Mouse (Mus musculus): ENCODE measurements around the gene Zfp36. TPM values are rescaled to one million over a fixed set of nuclear protein-coding genes. Genes with fewer than 3 reads are reported as not detected.

Gene Zfp36
- polyA plus RNA-seq, 1 experiment from 2014 or later: 5.7 TPM

- Histone ChIP-seq H3K4me1 (peaks cover 28% of the 10 kb centered on the region), H3K27me3 (replicated peaks; ENCODE audit: low read depth, poor library complexity, severe bottlenecking) (no peaks in the 10 kb centered on the region), H3K9me3 (peaks cover 7% of the 10 kb centered on the region; the same call in 1 of the 2 replicates), H3K27ac (replicated peaks) (no peak overlapping the region), H3K36me3 (replicated peaks) (peaks cover 81% of the 10 kb centered on the region), H3K4me3 (peak overlapping the region; percentile 13; the same call in 1 of the 2 replicates)
- 64% methylated on average over 7 of the region's 7 CpGs for WGBS
- peak; percentile 9 for DNase-seq (ENCODE audit: low spot score)
These were observed 21.6 kb downstream of the Zfp36 start for GRCm38 (mm10) chr7:28358431-28358830.

- Histone ChIP-seq H3K9me3 (peaks cover 7% of the 10 kb centered on the region; the same call in 1 of the 2 replicates), H3K4me3 (peak overlapping the region; percentile 13; the same call in 1 of the 2 replicates), H3K27ac (replicated peaks) (peak overlapping the region; percentile 75; the same call in 1 of the 2 replicates), H3K27me3 (replicated peaks; ENCODE audit: low read depth, poor library complexity, severe bottlenecking) (no peaks in the 10 kb centered on the region), H3K36me3 (replicated peaks) (peaks cover 81% of the 10 kb centered on the region), H3K4me1 (peaks cover 28% of the 10 kb centered on the region)
- no peak for DNase-seq (ENCODE audit: low spot score)
- 8% methylated on average over 5 of the region's 5 CpGs for WGBS
These were observed 22.1 kb downstream of the Zfp36 start for GRCm38 (mm10) chr7:28357984-28358383.

DNA sequence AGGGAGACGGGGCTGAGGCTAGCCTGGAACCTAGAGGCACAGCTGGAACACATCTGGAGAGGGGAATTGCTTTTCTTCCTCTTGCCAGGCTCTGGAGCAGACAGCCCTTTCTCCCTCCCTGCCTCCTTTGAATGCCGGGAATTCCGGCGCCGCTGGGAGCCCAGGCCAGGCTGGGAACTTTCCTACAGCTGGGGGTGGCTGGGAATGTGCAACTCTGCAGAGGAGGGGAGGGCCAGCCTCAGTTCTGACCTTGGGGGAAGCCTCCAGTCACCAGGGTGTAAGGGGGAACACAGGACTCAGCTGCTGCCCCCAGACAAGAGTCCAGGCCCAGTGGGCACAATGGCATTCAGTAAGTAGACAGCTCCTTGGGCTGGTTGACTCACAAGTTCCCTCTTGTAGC, 23.1 kb downstream of the Zfp36 start:
- H3K4me1 ChIP-seq: peaks cover 30% of the 10 kb centered on the region
- peak overlapping the region; percentile 35 for H3K4me3 ChIP-seq
- H3K27me3 ChIP-seq (replicated peaks; ENCODE audit: low read depth, poor library complexity, severe bottlenecking): no peaks in the 10 kb centered on the region
- peak overlapping the region; percentile 75 for H3K27ac ChIP-seq (replicated peaks)
- peaks cover 7% of the 10 kb centered on the region; the same call in 1 of the 2 replicates for H3K9me3 ChIP-seq
- peak; percentile 68 for DNase-seq (ENCODE audit: low spot score)
- 4% methylated on average over 5 of the region's 5 CpGs for WGBS
- H3K36me3 ChIP-seq (replicated peaks): peaks cover 81% of the 10 kb centered on the region

GRCm38 (mm10) chr7:28355221-28355620, 24.8 kb downstream of the Zfp36 start:
- H3K27me3 ChIP-seq (replicated peaks; ENCODE audit: low read depth, poor library complexity, severe bottlenecking): no peaks in the 10 kb centered on the region
- no peak overlapping the region for H3K27ac ChIP-seq (replicated peaks)
- DNase-seq (ENCODE audit: low spot score): no peak
- H3K4me1 ChIP-seq: peaks cover 38% of the 10 kb centered on the region
- peaks cover 71% of the 10 kb centered on the region for H3K36me3 ChIP-seq (replicated peaks)
- no peaks in the 10 kb centered on the region for H3K9me3 ChIP-seq
- H3K4me3 ChIP-seq: peak overlapping the region; percentile 8; the same call in 1 of the 2 replicates
- 87% methylated on average over 3 of the region's 3 CpGs for WGBS

- Histone ChIP-seq H3K4me3 (no peak overlapping the region), H3K9me3 (no peaks in the 10 kb centered on the region), H3K27ac (replicated peaks) (no peak overlapping the region), H3K4me1 (peaks cover 44% of the 10 kb centered on the region), H3K27me3 (replicated peaks; ENCODE audit: low read depth, poor library complexity, severe bottlenecking) (no peaks in the 10 kb centered on the region), H3K36me3 (replicated peaks) (peaks cover 65% of the 10 kb centered on the region)
- DNase-seq (ENCODE audit: low spot score): no peak
- 91% methylated on average over 3 of the region's 3 CpGs for WGBS
These were observed 25.5 kb downstream of the Zfp36 start for GRCm38 (mm10) chr7:28354596-28354995.

DNA sequence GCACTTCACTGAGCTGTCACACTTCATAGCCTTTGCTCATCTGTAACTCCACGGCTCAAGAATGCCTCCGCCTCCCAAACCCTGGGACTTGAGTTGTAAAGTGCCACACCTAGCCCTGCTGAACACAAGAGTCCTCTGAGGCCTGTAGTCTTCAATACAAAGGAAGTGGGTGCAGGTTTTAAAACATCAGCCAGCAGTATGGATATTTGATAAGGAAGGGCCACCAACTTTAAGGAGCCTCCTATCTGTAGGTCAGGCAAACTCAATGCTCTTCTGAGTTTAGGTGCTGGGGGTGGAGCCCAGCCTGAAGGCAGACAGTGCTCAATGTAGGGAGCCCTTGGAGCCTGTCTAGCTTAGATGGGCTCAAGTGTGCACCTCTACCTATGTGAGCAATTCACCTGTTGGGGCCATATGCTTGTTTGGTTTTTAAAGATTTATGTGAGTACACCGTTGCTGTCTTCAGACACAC, 25.9 kb downstream of the Zfp36 start:
- H3K4me3 ChIP-seq: 0 out of 2 replicates have a peak overlapping the region, but pooled peaks have one; percentile 5
- no peaks in the 10 kb centered on the region for H3K9me3 ChIP-seq
- no peak overlapping the region for H3K27ac ChIP-seq (replicated peaks)
- H3K4me1 ChIP-seq: peaks cover 48% of the 10 kb centered on the region
- no peaks in the 10 kb centered on the region for H3K27me3 ChIP-seq (replicated peaks; ENCODE audit: low read depth, poor library complexity, severe bottlenecking)
- H3K36me3 ChIP-seq (replicated peaks): peaks cover 60% of the 10 kb centered on the region
- no peak for DNase-seq (ENCODE audit: low spot score)
- WGBS: 92% methylated on average over 3 of the region's 3 CpGs

GRCm38 (mm10) chr7:28353267-28353666, 26.8 kb downstream of the Zfp36 start:
- peaks cover 51% of the 10 kb centered on the region for H3K36me3 ChIP-seq (replicated peaks)
- H3K27me3 ChIP-seq (replicated peaks; ENCODE audit: low read depth, poor library complexity, severe bottlenecking): no peaks in the 10 kb centered on the region
- peaks cover 45% of the 10 kb centered on the region for H3K4me1 ChIP-seq
- H3K4me3 ChIP-seq: no peak overlapping the region
- no peak overlapping the region for H3K27ac ChIP-seq (replicated peaks)
- no peak for DNase-seq (ENCODE audit: low spot score)
- 98% methylated on average over 2 of the region's 2 CpGs for WGBS
- no peaks in the 10 kb centered on the region for H3K9me3 ChIP-seq

DNA sequence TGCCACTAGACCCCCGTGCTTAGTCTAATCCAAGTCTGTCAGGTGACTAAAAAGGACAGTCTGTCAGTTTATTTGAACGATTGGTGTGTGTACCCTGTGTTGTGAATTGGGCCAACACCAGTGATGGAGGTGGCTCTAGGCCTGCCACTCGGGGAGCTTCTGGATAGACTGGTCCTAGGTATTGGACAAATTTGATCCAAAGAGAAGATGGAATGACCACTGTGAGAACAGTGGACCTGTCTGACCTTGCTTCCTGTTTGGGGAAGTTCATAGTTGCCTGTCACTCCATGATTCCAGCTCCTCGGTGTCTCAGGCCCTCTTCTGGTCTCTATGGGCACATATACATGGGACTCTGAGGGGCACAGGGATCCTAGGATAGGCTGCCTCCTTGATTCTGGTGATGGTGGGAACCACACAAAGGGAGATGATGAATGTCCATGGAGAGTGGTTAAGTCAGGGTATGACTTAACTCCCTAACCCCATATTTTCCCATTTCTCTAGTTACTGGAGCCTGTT, 28.3 kb downstream of the Zfp36 start:
- 39% methylated on average over 4 of the region's 4 CpGs for WGBS
- Histone ChIP-seq H3K4me3 (peak overlapping the region; percentile 86), H3K27ac (replicated peaks) (peak overlapping the region; percentile 96), H3K27me3 (replicated peaks; ENCODE audit: low read depth, poor library complexity, severe bottlenecking) (no peaks in the 10 kb centered on the region), H3K9me3 (no peaks in the 10 kb centered on the region), H3K4me1 (peaks cover 29% of the 10 kb centered on the region), H3K36me3 (replicated peaks) (peaks cover 47% of the 10 kb centered on the region)
- no peak for DNase-seq (ENCODE audit: low spot score)

DNA sequence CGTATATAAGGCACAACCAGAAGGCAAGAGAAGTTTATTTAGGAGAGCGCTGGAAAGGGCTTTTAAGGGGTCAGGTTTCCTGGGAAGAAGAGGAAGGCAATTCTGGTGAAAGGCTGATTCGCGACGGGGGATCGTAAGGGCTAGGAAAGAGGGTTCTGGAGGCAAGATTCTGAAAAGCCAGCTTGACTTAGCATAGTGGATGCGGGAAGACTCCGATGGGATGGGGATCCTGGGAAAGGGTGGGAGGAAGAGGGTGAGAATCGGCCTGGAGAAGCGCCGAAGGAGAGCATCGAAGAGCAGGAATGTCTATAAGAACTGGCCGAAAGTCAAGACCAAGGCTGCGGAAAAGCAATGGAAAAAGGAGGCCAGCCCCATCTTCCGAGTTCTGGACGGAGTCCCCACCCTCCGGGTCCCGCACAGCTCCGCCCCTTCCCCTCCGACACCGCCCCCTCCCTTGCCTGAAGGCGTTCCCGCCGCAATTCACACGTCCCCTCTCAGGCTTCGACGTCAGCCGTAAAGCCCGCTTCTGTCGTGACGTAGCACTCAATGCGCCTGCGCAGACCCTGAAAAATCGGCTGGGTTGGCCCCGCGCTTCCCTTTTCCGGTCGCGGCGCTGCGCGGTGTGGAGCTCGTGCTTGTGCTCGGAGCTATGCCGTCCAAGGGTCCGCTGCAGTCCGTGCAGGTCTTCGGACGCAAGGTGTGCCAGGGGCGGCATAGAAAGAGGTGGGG, 29.7 kb downstream of the Zfp36 start, which contains the start of gene Rps16:
Gene Rps16, plus strand, starts transcription at position 498 of the 729 bp plus-strand sequence.
- peak within 1 kb of the TSS; percentile 96 for H3K27ac ChIP-seq (replicated peaks)
- WGBS: under 1% methylated on average over 50 of the region's 50 CpGs
- H3K9me3 ChIP-seq: no peaks in the 10 kb centered on the region
- peaks cover 26% of the 10 kb centered on the region for H3K4me1 ChIP-seq
- H3K27me3 ChIP-seq (replicated peaks; ENCODE audit: low read depth, poor library complexity, severe bottlenecking): no peaks in the 10 kb centered on the region
- peak within 1 kb of the TSS; percentile 86 for H3K4me3 ChIP-seq
- peaks cover 40% of the 10 kb centered on the region for H3K36me3 ChIP-seq (replicated peaks)
- peak; percentile 98 for DNase-seq (ENCODE audit: low spot score)

DNA sequence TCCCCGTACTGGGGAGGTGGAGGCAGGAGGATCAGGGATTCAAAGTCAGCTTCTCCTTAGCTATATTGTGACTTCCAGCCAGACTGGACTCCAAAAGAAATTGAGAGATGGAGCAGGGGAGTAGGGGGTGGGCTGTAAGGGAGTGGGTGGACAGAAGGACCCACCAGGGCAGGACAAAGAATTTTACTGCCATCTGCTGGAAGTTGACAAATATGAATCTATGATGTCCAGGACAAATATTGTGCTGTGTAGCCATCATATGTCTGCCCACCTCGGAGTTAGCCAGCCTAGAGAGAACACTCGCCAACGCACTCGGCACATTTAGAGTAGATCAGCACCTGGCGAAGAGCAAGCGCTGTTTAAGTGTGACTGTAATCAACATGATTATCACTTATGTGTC, 31.5 kb downstream of the Zfp36 start:
- no peak for DNase-seq (ENCODE audit: low spot score)
- Histone ChIP-seq H3K9me3 (no peaks in the 10 kb centered on the region), H3K4me3 (peak overlapping the region; percentile 21; the same call in 1 of the 2 replicates), H3K27ac (replicated peaks) (no peak overlapping the region), H3K4me1 (peaks cover 26% of the 10 kb centered on the region), H3K36me3 (replicated peaks) (peaks cover 24% of the 10 kb centered on the region), H3K27me3 (replicated peaks; ENCODE audit: low read depth, poor library complexity, severe bottlenecking) (no peaks in the 10 kb centered on the region)
- 85% methylated on average over 7 of the region's 7 CpGs for WGBS

DNA sequence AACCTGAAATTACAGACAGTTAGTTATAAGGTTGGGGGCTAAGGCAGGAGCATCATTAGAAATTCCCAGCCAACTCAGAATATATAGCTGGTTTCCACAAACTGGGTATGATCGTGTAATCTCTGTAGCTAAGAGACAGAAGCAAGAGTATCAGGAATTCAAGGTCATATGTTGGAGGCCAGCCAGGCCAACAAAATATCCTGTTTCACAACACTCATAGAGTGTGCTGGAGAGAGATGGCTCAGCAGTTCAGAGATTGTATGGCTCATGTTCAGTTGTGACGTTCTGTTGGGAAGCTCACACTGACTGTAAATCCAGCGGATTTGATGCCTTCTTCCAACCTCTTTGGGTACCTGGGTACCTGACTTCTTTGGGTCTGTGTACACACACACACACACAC, 32.3 kb downstream of the Zfp36 start:
- Histone ChIP-seq H3K4me3 (no peak overlapping the region), H3K4me1 (peaks cover 26% of the 10 kb centered on the region), H3K27me3 (replicated peaks; ENCODE audit: low read depth, poor library complexity, severe bottlenecking) (no peaks in the 10 kb centered on the region), H3K36me3 (replicated peaks) (peaks cover 15% of the 10 kb centered on the region), H3K27ac (replicated peaks) (no peak overlapping the region), H3K9me3 (no peaks in the 10 kb centered on the region)
- no peak for DNase-seq (ENCODE audit: low spot score)
- WGBS: 84% methylated on average over 3 of the region's 3 CpGs

DNA sequence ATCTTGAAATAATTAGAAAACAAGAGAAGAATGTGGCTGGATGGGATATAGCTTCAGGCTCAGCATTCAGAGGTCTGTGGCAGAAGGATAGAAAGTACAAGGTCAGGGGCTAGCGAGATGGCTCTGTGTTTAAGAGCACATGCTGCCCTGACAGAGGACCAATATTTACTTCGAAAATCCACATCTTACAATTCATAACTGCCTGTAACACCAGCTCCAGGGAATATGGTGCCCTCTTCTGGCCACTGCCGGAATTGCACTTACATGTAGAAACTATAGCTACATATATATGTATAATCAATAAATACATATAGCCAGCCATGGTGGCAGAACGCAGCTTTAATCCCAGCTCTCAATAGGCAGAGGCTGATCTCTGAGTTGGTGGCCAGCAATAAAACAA, 35.4 kb downstream of the Zfp36 start:
- WGBS: 9% methylated on average over 4 of the region's 4 CpGs

GRCm38 (mm10) chr7:28341381-28341780, 38.7 kb downstream of the Zfp36 start:
- no peak overlapping the region for H3K4me3 ChIP-seq
- WGBS: 49% methylated on average over 7 of the region's 7 CpGs
- H3K9me3 ChIP-seq: no peaks in the 10 kb centered on the region
- peak overlapping the region; percentile 11; the same call in 1 of the 2 replicates for H3K27ac ChIP-seq (replicated peaks)
- 0 out of 2 replicates have a peak, but pooled peaks cover 5% of the 10 kb centered on the region for H3K36me3 ChIP-seq (replicated peaks)
- DNase-seq (ENCODE audit: low spot score): no peak
- H3K27me3 ChIP-seq (replicated peaks; ENCODE audit: low read depth, poor library complexity, severe bottlenecking): no peaks in the 10 kb centered on the region
- peaks cover 31% of the 10 kb centered on the region for H3K4me1 ChIP-seq

More for the DNA sequence above, 35.4 kb downstream of the Zfp36 start:
- Histone ChIP-seq H3K4me3 (no peak overlapping the region), H3K36me3 (replicated peaks) (no peaks in the 10 kb centered on the region), H3K27me3 (replicated peaks; ENCODE audit: low read depth, poor library complexity, severe bottlenecking) (no peaks in the 10 kb centered on the region), H3K4me1 (peaks cover 28% of the 10 kb centered on the region), H3K9me3 (no peaks in the 10 kb centered on the region), H3K27ac (replicated peaks) (no peak overlapping the region)
- DNase-seq (ENCODE audit: low spot score): peak; percentile 86
